Mouse (Mus musculus) ES-Bruce4 (cell line): ENCODE results near the gene Narf. TPM values are rescaled to one million over a fixed set of nuclear protein-coding genes. Genes with fewer than 3 reads are reported as not detected.

Source experiments
- H3K27ac ChIP-seq: 2 replicates; pipeline ENCODE4 v1.5.1; 2012; ENCODE audit warnings: low read length, inconsistent platforms; ENCODE audit not compliant: insufficient read depth
- H3K27me3 ChIP-seq: 2 replicates; pipeline ENCODE4 v1.6.1; 2012; ENCODE audit warnings: mild to moderate bottlenecking, low read length, inconsistent platforms; ENCODE audit not compliant: control insufficient read depth, poor library complexity, insufficient read depth, severe bottlenecking
- H3K36me3 ChIP-seq: 2 replicates; pipeline ENCODE4 v1.6.1; 2012; ENCODE audit warnings: inconsistent platforms, mild to moderate bottlenecking, low read length, moderate library complexity; ENCODE audit not compliant: control insufficient read depth, poor library complexity, insufficient read depth, severe bottlenecking
- H3K4me1 ChIP-seq: one replicate; pipeline ENCODE4 v1.8.1; 2011; ENCODE audit warnings: low read length; ENCODE audit not compliant: control insufficient read depth, insufficient read depth
- H3K4me3 ChIP-seq: 2 replicates; pipeline ENCODE4 v1.5.1; 2011; ENCODE audit warnings: low read depth, mild to moderate bottlenecking, low read length
- H3K9ac ChIP-seq: 2 replicates; pipeline ENCODE4 v1.6.1; 2012; ENCODE audit warnings: low read depth, mild to moderate bottlenecking, inconsistent platforms; ENCODE audit not compliant: poor library complexity, severe bottlenecking
- H3K9me3 ChIP-seq: replicated peaks from 2 replicates; pipeline ENCODE4 v1.6.1; 2012; ENCODE audit warnings: mild to moderate bottlenecking, low read length, inconsistent platforms; ENCODE audit not compliant: control insufficient read depth, poor library complexity, insufficient read depth, severe bottlenecking
- CTCF ChIP-seq: IDR thresholded peaks from one replicate; pipeline ENCODE4 v1.8.1; 2011; ENCODE audit warnings: low read depth, low read length
- EP300 ChIP-seq: IDR thresholded peaks from 2 replicates; pipeline ENCODE4 v1.6.1; 2011; ENCODE audit warnings: low read depth, low read length; ENCODE audit not compliant: insufficient read depth
- POLR2A ChIP-seq: IDR thresholded peaks from one replicate; pipeline ENCODE4 v1.8.1; 2011; ENCODE audit warnings: low read length; ENCODE audit not compliant: insufficient read depth
- polyA plus RNA-seq: library from polyadenylated mRNA; stranded (reverse); fragments of >200 nt; gene quantifications from 2 replicates; pipeline ENCODE4 v1.2.4, GENCODE M21; 2011; ENCODE audit warnings: low read depth; ENCODE audit not compliant: missing spikeins, insufficient read depth, insufficient read length

The Narf gene
- polyA plus RNA-seq, 1 experiment, result 20.3 TPM

- Histone ChIP-seq H3K27me3 (no peaks in the 10 kb centered on the region), H3K9me3 (no peaks in the 10 kb centered on the region), H3K36me3 (peaks cover 6% of the 10 kb centered on the region; the same call in 1 of the 2 replicates), H3K27ac (no peak overlapping the region), H3K4me3 (no peak overlapping the region), H3K9ac (no peak overlapping the region), H3K4me1 (no peaks in the 10 kb centered on the region)
- TF ChIP-seq POLR2A (no peak), CTCF (no peak), EP300 (no peak)
These were observed 41.0 kb downstream of the Narf start for GRCm38 (mm10) chr11:121278011-121278410.

GRCm38 (mm10) chr11:121282911-121283310 is 45.9 kb downstream of the Narf start:
- H3K9me3 ChIP-seq, result no peaks in the 10 kb centered on the region
- H3K36me3 ChIP-seq, result peaks cover 11% of the 10 kb centered on the region
- no peaks in the 10 kb centered on the region for H3K27me3 ChIP-seq
- H3K27ac ChIP-seq, result no peak overlapping the region
- no peak overlapping the region for H3K9ac ChIP-seq
- no peaks in the 10 kb centered on the region for H3K4me1 ChIP-seq
- no peak overlapping the region for H3K4me3 ChIP-seq
- TF ChIP-seq CTCF (no peak), POLR2A (no peak), EP300 (no peak)

GRCm38 (mm10) chr11:121289859-121290258 is 52.8 kb downstream of the Narf start:
- H3K27ac ChIP-seq, result no peak overlapping the region
- TF ChIP-seq POLR2A (no peak), EP300 (no peak), CTCF (no peak)
- H3K9me3 ChIP-seq, result no peaks in the 10 kb centered on the region
- no peak overlapping the region for H3K9ac ChIP-seq
- no peaks in the 10 kb centered on the region for H3K27me3 ChIP-seq
- no peak overlapping the region for H3K4me3 ChIP-seq
- peaks cover 49% of the 10 kb centered on the region for H3K36me3 ChIP-seq
- no peaks in the 10 kb centered on the region for H3K4me1 ChIP-seq

GRCm38 (mm10) chr11:121294771-121295170 is 57.7 kb downstream of the Narf start:
- Histone ChIP-seq H3K36me3 (peaks cover 45% of the 10 kb centered on the region), H3K27me3 (no peaks in the 10 kb centered on the region), H3K4me3 (no peak overlapping the region), H3K4me1 (no peaks in the 10 kb centered on the region), H3K27ac (no peak overlapping the region), H3K9ac (no peak overlapping the region), H3K9me3 (no peaks in the 10 kb centered on the region)
- TF ChIP-seq EP300 (no peak), CTCF (no peak), POLR2A (no peak)

GRCm38 (mm10) chr11:121298493-121298892 is 61.4 kb downstream of the Narf start:
- H3K36me3 ChIP-seq, result peaks cover 40% of the 10 kb centered on the region
- no peak overlapping the region for H3K4me3 ChIP-seq
- TF ChIP-seq CTCF (no peak), EP300 (no peak), POLR2A (no peak)
- no peak overlapping the region for H3K9ac ChIP-seq
- no peak overlapping the region for H3K27ac ChIP-seq
- H3K9me3 ChIP-seq, result no peaks in the 10 kb centered on the region
- H3K27me3 ChIP-seq, result no peaks in the 10 kb centered on the region
- no peaks in the 10 kb centered on the region for H3K4me1 ChIP-seq

- Histone ChIP-seq H3K27me3 (no peaks in the 10 kb centered on the region), H3K9ac (no peak overlapping the region), H3K36me3 (peaks cover 33% of the 10 kb centered on the region), H3K27ac (no peak overlapping the region), H3K9me3 (no peaks in the 10 kb centered on the region), H3K4me3 (no peak overlapping the region), H3K4me1 (no peaks in the 10 kb centered on the region)
- TF ChIP-seq CTCF, result no peak
- TF ChIP-seq EP300, result no peak
- TF ChIP-seq POLR2A, result no peak
These were observed 63.2 kb downstream of the Narf start for GRCm38 (mm10) chr11:121300265-121300664.
